Mouse (Mus musculus) myocyte (in vitro differentiated cells): Measurements from ENCODE around the gene Fbf1. TPM values are rescaled to one million over a fixed set of nuclear protein-coding genes. Genes with fewer than 3 reads are reported as not detected.

ENCODE experiments used
- H3K27me3 ChIP-seq: one replicate; pipeline ENCODE4 v1.6.1; 2011; ENCODE audit not compliant: control insufficient read depth, insufficient read depth, insufficient read length
- H3K36me3 ChIP-seq: one replicate; pipeline ENCODE4 v1.6.1; 2011; ENCODE audit not compliant: control insufficient read depth, insufficient read depth
- H3K4me2 ChIP-seq: one replicate; pipeline ENCODE4 v1.6.1; 2011; ENCODE audit warnings: low read depth, control low read depth
- H3K4me3 ChIP-seq: one replicate; pipeline ENCODE4 v1.5.1; 2011; ENCODE audit warnings: mild to moderate bottlenecking, control low read depth, moderate library complexity
- H3K79me2 ChIP-seq: one replicate; pipeline ENCODE4 v1.6.1; 2011; ENCODE audit not compliant: control insufficient read depth, insufficient read depth
- H3ac ChIP-seq: one replicate; pipeline ENCODE4 v1.6.1; 2011; ENCODE audit not compliant: control insufficient read depth, insufficient read length
- CEBPB ChIP-seq: IDR thresholded peaks from 2 replicates; pipeline ENCODE4 v1.6.1; 2011; ENCODE audit warnings: mild to moderate bottlenecking, moderate library complexity; ENCODE audit not compliant: poor library complexity, insufficient read depth, severe bottlenecking
- E2F4 ChIP-seq: IDR thresholded peaks from one replicate; pipeline ENCODE4 v1.6.1; 2011; ENCODE audit warnings: mild to moderate bottlenecking, control low read depth, moderate library complexity; ENCODE audit not compliant: insufficient read depth
- MAX ChIP-seq: IDR thresholded peaks from one replicate; pipeline ENCODE4 v1.6.1; 2011; ENCODE audit warnings: low read depth, mild to moderate bottlenecking, control low read depth
- MYOD1 ChIP-seq, 3 experiments: IDR thresholded peaks; one replicate each; pipeline ENCODE4 v1.6.1; 2011; ENCODE audit warnings: control low read depth in 2 of 3, low read depth in 2 of 3, mild to moderate bottlenecking in 2 of 3, moderate library complexity in 1 of 3; ENCODE audit not compliant: insufficient read length in 2 of 3, control insufficient read depth in 1 of 3
- MYOG ChIP-seq, 3 experiments: IDR thresholded peaks; one replicate each; pipeline ENCODE4 v1.6.1; 2011; ENCODE audit warnings: control low read depth in 2 of 3, low read depth in 2 of 3, mild to moderate bottlenecking in 2 of 3; ENCODE audit not compliant: insufficient read length in 2 of 3, control insufficient read depth in 1 of 3, insufficient read depth in 1 of 3
- POLR2A ChIP-seq: IDR thresholded peaks from one replicate; pipeline ENCODE4 v1.6.1; 2011; ENCODE audit warnings: low read depth, mild to moderate bottlenecking, control low read depth, moderate library complexity; ENCODE audit not compliant: insufficient read length
- POLR2AphosphoS2 ChIP-seq: IDR thresholded peaks from one replicate; pipeline ENCODE4 v1.6.1; 2011; ENCODE audit warnings: low read depth, control low read depth; ENCODE audit not compliant: insufficient read length
- REST ChIP-seq: IDR thresholded peaks from one replicate; pipeline ENCODE4 v1.6.1; 2011; ENCODE audit warnings: mild to moderate bottlenecking, control low read depth, moderate library complexity; ENCODE audit not compliant: insufficient read depth, insufficient read length
- SRF ChIP-seq: IDR thresholded peaks from one replicate; pipeline ENCODE4 v1.6.1; 2011; ENCODE audit warnings: low read depth; ENCODE audit not compliant: control insufficient read depth, insufficient read length
- TCF12 ChIP-seq: IDR thresholded peaks from one replicate; pipeline ENCODE4 v1.6.1; 2011; ENCODE audit warnings: mild to moderate bottlenecking, control low read depth; ENCODE audit not compliant: poor library complexity, insufficient read depth, severe bottlenecking
- TCF3 ChIP-seq: IDR thresholded peaks from one replicate; pipeline ENCODE4 v1.6.1; 2011; ENCODE audit warnings: low read depth, control low read depth; ENCODE audit not compliant: insufficient read length
- USF1 ChIP-seq: IDR thresholded peaks from one replicate; pipeline ENCODE4 v1.6.1; 2011; ENCODE audit warnings: low read depth, mild to moderate bottlenecking, control low read depth, moderate library complexity
- polyA plus RNA-seq: library from polyadenylated mRNA; unstranded; fragments of >200 nt; fragmentation: generic; extraction: Trizol; gene quantifications from one replicate; pipeline ENCODE4 v1.2.1, GENCODE M21; 2012; ENCODE audit warnings: missing spikeins

The Fbf1 gene
- polyA plus RNA-seq, 1 experiment, result 41.7 TPM

- peak in 1 of 3 experiments; percentile 9 for TF ChIP-seq MYOG (IDR thresholded peaks at IDR 0.05; ENCODE audit: control insufficient read depth in 1 of 3, insufficient read depth in 1 of 3, insufficient read length in 2 of 3, low read depth in 2 of 3)
- no peak for TF ChIP-seq USF1
- TF ChIP-seq MAX, result no peak
- TF ChIP-seq POLR2A, result no peak
- TF ChIP-seq REST, result no peak
- peak in 2 of 3 experiments; percentile 39 to 44 for TF ChIP-seq MYOD1 (IDR thresholded peaks at IDR 0.05; ENCODE audit: control insufficient read depth in 1 of 3, insufficient read length in 2 of 3, low read depth in 2 of 3)
- no peak for TF ChIP-seq E2F4
- Histone ChIP-seq H3K4me2 (no peak overlapping the region), H3K4me3 (no peak overlapping the region), H3K27me3 (no peaks in the 10 kb centered on the region), H3K79me2 (peaks cover 25% of the 10 kb centered on the region), H3K36me3 (peaks cover 3% of the 10 kb centered on the region), H3ac (no peak overlapping the region)
Measured at GRCm38 (mm10) chr11:116133497-116133896, 34.5 kb downstream of the Fbf1 start.

GRCm38 (mm10) chr11:116132366-116133333, 35.3 kb downstream of the Fbf1 start:
- no peak overlapping the region for H3K4me3 ChIP-seq
- H3K4me2 ChIP-seq, result no peak overlapping the region
- no peak for TF ChIP-seq TCF3
- TF ChIP-seq CEBPB, result no peak
- TF ChIP-seq MAX, result no peak
- no peak for TF ChIP-seq E2F4
- TF ChIP-seq POLR2A, result no peak
- TF ChIP-seq USF1, result no peak
- no peak for TF ChIP-seq POLR2AphosphoS2
- TF ChIP-seq TCF12, result no peak
- no peak for TF ChIP-seq MYOD1 (IDR thresholded peaks at IDR 0.05; ENCODE audit: control insufficient read depth in 1 of 3, insufficient read length in 2 of 3, low read depth in 2 of 3)
- TF ChIP-seq MYOG (IDR thresholded peaks at IDR 0.05; ENCODE audit: control insufficient read depth in 1 of 3, insufficient read depth in 1 of 3, insufficient read length in 2 of 3, low read depth in 2 of 3), result no peak
- no peak for TF ChIP-seq REST
- TF ChIP-seq SRF, result no peak
- H3K79me2 ChIP-seq, result peaks cover 19% of the 10 kb centered on the region
- no peaks in the 10 kb centered on the region for H3K27me3 ChIP-seq
- H3K36me3 ChIP-seq, result peaks cover 3% of the 10 kb centered on the region
- H3ac ChIP-seq, result no peak overlapping the region

- Histone ChIP-seq H3K79me2 (peaks cover 8% of the 10 kb centered on the region), H3K4me2 (peak overlapping the region; percentile 93), H3K36me3 (peaks cover 3% of the 10 kb centered on the region), H3K4me3 (peak overlapping the region; percentile 57), H3ac (peak overlapping the region; percentile 27), H3K27me3 (no peaks in the 10 kb centered on the region)
- TF ChIP-seq TCF12 (no peak), CEBPB (no peak), MAX (no peak), TCF3 (no peak), E2F4 (no peak), POLR2A (no peak), SRF (no peak), MYOD1 (IDR thresholded peaks at IDR 0.05; ENCODE audit: control insufficient read depth in 1 of 3, insufficient read length in 2 of 3, low read depth in 2 of 3) (no peak), MYOG (IDR thresholded peaks at IDR 0.05; ENCODE audit: control insufficient read depth in 1 of 3, insufficient read depth in 1 of 3, insufficient read length in 2 of 3, low read depth in 2 of 3) (no peak)
Measured at GRCm38 (mm10) chr11:116131349-116132170, 36.4 kb downstream of the Fbf1 start.

- peak in 1 of 3 experiments; percentile 76 for TF ChIP-seq MYOD1 (IDR thresholded peaks at IDR 0.05; ENCODE audit: control insufficient read depth in 1 of 3, insufficient read length in 2 of 3, low read depth in 2 of 3)
- peak; percentile 41 for TF ChIP-seq SRF
- no peak for TF ChIP-seq TCF3
- TF ChIP-seq E2F4, result no peak
- TF ChIP-seq USF1, result no peak
- TF ChIP-seq POLR2A, result peak; percentile 75
- peak in 2 of 3 experiments; percentile 62 for TF ChIP-seq MYOG (IDR thresholded peaks at IDR 0.05; ENCODE audit: control insufficient read depth in 1 of 3, insufficient read depth in 1 of 3, insufficient read length in 2 of 3, low read depth in 2 of 3)
- no peak for TF ChIP-seq REST
- TF ChIP-seq POLR2AphosphoS2, result peak; percentile 83
- no peak for TF ChIP-seq TCF12
- TF ChIP-seq CEBPB, result no peak
- peak; percentile 77 for TF ChIP-seq MAX
- peak within 1 kb of the TSS; percentile 27 for H3ac ChIP-seq
- peak within 1 kb of the TSS; percentile 57 for H3K4me3 ChIP-seq
- H3K79me2 ChIP-seq, result peaks cover under 1% of the 10 kb centered on the region
- H3K36me3 ChIP-seq, result peaks cover 3% of the 10 kb centered on the region
- H3K4me2 ChIP-seq, result peak within 1 kb of the TSS; percentile 93
- H3K27me3 ChIP-seq, result no peaks in the 10 kb centered on the region
Measured at GRCm38 (mm10) chr11:116130488-116131205, 37.3 kb downstream of the Fbf1 start, which contains the start of gene Trim65. TSS of gene Trim65 (minus strand) at chr11:116131128.
